Mouse (Mus musculus) ovary, postnatal 36 days (tissue): ENCODE results near the gene Eea1.
"Not testable (repeated sequence)": the region's sequence is repeated elsewhere in the genome, so short reads cannot be mapped to it uniquely, and the experiment has no call there.

Experiments used
- DNase-seq: peaks from one replicate; pipeline ENCODE4 v3.0.0; 2022; ENCODE audit warnings: low spot score, mixed read lengths

Gene Eea1

GRCm38 (mm10) chr10:95940046-95940900 is at the start of gene Eea1:
Gene Eea1 (plus strand): TSS chr10:95940650.
- peak; percentile 94 for DNase-seq

DNA sequence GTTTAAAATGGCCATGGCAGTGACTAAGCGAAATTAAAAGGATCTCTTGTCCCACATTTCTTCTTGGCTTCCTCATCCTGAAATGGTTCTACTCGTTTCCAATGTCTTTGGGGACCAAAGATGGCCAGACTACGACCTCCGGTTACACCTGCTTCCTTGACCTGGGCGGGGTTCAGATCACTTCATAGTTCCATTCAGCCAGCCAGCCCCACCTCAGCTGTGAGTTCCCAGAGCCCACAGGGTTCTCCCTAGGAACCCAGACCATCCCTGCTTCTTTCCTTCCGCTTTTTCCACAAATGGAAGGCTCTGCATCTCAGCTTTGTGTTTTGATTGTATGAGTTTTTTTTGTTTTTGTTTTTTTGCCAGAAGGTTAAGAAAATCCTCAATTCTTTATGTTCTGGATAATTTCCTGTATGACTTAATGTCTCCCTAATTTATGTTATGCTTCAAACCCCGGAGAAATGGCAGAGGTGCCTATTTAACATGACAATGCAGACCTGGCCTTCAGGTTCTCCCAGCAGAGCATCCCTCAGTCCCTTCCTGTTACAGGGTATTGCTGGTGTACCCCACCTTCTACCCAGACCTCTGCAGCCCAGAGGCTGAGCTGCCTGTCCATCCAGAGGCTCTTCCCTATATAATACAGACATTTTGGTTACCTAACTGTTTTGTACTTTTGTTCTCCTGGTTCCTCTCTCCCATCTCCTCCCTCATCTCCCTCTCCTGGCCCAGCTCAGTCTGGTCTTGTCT is 49.1 kb upstream of the Eea1 start:
- no peak for DNase-seq

DNA sequence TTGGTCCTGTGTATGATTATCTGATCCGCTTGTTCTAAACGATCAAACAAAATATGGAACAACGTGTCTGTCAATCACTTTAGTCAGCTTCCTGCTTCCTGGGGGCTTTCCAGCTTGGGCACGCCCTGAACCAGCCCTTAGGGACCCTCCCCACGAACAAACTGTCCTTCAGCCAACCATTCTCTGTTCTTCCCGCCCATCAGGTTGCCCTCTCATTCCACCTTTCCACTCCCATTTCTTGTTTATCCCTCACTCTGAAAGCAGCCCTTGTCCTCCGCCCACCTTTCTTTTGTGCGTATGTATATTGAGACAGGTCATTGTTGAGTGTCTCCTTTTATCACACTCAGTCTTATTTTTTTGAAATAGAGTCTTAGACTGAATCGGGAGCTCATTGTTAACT is 48.3 kb upstream of the Eea1 start:
- no peak for DNase-seq

DNA sequence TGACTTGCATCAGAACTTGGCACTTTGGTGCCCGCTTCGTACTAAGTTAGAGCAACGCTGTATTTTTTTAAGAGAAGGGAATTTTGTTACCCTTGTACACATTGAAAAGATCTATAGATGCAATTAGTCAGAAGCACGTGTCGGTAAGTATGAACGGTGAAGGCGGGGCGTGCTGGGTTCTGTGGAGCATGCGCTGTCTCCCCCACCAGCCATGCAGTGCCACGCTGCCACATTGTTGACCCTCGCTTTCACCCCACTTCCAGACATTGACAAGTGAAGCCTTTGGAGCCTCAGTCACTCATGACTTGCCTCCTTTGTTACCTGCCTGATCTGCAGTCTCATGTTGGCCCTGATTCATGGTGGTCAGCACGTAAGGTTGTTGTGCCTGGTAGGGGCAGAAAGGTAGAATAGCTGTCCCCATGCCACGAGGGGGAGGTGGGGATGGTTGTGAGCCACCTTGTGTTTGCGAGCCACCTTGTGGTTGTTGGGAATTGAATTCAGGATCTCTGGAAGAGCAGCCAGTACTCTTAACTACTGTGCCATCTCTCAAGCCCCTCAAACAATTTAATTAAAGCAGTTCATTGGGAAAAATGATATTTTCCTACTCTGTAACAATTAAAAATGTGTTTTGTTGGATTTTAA is 47.0 kb upstream of the Eea1 start:
- DNase-seq, result no peak

GRCm38 (mm10) chr10:95894036-95894855 is 46.2 kb upstream of the Eea1 start:
- no peak for DNase-seq

GRCm38 (mm10) chr10:95894856-95895386 is 45.5 kb upstream of the Eea1 start:
- peak; percentile 50 for DNase-seq

- no peak for DNase-seq
Measured at GRCm38 (mm10) chr10:95898471-95899154, 41.8 kb upstream of the Eea1 start.

- DNase-seq, result no peak
Measured at GRCm38 (mm10) chr10:95904668-95905067, 35.8 kb upstream of the Eea1 start.

DNA sequence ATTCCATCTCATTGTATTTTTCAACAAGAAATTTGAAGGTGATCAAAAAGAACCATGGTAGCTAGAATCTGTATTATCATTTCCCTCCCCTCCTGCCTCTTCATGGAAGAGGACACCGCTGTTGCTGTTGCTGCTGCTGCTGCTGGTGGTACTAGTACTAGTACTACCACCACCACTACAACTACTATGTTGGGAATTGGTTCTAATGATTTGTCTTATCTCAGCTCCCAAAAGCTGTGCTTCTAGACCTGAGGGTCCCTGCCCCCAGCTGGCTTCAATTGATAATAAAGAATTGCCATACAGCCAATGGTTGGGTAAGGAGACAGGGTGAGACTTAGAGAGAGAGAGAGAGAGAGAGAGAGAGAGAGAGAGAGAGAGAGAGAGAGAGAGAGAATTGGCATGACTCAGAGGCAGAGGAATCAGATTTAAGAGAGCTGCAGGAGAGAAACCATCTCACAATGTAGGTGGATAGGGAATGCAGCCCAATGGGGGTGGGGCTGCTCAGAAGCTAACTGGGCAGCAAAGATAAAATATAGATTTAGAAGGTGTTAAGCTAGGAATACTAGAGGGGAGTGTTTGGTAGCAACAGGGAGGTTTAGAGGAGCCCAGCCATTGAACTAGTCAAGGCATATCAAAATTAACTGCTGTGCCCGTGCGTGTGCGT is 31.1 kb upstream of the Eea1 start:
- DNase-seq, result no peak

GRCm38 (mm10) chr10:95911016-95911415 is 29.4 kb upstream of the Eea1 start:
- no peak for DNase-seq

- no peak for DNase-seq
Measured at GRCm38 (mm10) chr10:95914434-95915174, 25.8 kb upstream of the Eea1 start.

DNA sequence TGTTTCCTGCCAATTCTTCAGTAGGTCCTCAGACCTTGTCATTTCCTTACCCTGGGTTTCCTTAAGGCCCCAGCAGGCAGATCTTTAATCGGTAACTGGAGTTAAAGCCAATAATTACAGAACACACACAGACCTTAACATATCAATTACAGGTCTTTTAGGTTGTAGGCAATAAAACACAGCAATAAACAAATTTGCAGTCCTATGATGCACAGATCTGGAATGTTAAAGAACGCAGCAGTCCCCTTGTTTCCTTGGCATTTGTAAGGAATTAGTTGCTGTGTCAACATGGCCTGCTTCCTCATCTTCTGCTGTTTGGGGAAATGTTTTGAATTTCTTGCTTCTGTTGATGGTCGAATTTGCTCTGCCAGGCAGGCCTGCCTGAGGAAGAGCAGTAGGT is 21.7 kb upstream of the Eea1 start:
- DNase-seq, result no peak

DNA sequence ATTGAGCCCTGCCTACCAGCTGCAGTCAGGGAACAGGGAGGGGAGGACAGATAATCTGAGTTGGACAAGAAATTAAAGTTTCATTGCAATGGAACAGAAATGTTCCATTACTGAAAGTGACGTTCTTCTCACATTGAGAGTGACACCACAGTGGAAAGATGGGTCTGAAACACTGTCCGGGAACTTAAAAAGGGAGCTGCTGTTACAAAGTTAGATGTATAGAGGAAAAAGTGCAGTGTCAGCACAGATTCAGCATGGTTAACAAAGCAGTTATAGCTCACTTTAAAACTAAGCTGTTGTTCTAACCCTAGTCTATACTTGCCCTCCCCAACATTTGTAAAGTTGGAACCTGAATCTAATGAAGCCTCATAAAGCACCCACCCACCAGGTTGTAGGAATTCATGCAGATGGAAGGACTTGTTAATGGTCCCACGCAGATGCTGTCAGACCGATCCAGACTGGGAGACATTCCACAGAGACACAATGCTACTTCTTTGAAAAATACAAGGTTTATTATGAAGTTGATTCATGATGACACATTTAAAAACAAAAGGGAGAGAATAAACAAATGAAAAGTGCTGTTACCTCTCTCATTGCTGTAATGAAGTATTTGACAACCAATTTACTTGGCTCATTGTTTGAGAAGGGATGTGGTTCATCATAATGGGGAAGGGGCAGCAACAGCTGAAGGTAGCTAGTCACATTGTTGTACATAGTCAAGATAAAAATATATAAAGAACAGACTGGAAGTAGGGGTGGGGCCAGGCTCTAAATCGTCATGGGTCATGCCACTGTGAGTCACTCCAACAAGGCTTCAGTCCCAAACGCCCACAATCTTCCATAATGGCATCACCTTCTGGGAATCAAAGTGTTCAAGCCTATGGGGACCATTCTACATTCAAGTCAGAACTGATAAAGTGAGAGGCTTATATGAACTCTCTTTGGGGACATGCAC is 16.9 kb upstream of the Eea1 start:
- DNase-seq, result no peak

DNA sequence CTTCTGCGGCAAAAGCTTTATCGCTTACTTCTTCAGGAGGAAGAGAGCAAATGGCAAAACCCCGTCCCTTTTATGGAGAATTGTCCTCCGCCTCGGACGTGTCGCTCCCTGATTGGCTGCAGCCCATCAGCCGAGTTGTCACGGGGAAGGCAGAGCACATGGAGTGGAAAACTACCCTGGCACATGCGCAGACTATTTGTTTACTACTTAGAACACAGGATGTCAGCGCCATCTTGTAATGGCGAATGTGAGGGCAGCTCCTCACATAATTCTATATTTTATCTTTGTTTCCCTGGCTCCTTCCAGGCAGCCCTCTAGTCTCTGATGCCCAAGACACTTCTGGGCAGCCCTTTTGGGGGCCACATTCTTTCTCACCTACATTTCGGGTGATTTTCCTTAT is 6.8 kb upstream of the Eea1 start:
- DNase-seq, result not testable (repeated sequence)

DNA sequence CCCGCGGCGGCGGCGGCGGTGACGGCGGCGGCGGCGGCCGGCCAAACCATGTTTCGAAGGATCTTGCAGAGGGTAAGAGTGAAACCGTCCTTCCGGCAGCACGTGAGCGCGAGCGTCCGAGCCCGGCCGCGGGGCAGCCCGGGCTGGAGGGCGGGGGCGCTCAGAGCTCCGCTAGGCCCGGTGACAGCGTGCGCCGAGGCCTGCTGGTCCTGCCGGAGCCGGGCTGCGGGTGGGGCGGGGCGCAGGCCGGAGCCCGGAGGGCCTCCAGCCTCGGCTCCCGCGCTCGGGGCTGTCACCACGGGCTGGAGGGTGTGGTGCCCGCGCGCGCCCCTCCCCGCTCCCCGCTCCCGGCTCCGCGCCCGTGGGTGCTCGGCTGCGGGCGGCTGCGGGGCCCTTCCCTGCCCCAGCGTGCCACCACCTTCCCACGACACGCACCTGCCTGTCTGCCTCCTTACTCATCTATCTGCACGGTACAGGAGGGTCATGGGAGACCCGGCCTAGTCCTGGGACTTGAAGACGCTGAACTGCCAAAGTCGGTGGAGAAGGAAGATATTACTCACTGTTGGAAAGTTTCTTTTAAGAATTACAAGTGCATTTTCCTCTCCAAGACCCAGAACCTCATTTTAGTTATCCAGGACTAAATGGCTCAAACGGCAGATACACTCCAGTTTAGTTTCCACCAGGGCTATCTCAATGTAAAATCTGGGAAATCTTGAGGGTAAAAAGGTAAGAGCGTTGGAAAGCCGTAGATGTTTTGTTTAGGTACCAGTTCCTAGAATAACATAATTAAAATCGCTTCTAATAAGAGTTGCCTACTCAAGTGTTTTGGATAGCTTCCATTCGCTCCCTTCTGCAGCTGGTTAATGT is 684 bp downstream of the Eea1 start:
- no peak for DNase-seq

- DNase-seq, result no peak
Measured at GRCm38 (mm10) chr10:95941768-95942425, 1.4 kb downstream of the Eea1 start.

- no peak for DNase-seq
Measured at GRCm38 (mm10) chr10:95945086-95945485, 4.6 kb downstream of the Eea1 start.
